In genomic region chr3:52516691-52517090, GRCm38 (mm10) we compare ENCODE assay signal across 21 mouse cellular contexts.
A peak's percentile ranks its signal among the peaks of the same experiment; 100 is the strongest.
DNase-seq lines count a peak whose midpoint lies in the region; ATAC-seq and TF ChIP-seq lines count a peak whose summit lies in the region.
"Had no signal": no experiment of that assay in that cellular context is flagged by ENCODE, and none has a peak within 500 bp of the region (broad histone marks: within the 10 kb centered on the region; RNA-seq: fewer than 3 reads in every experiment).

No protein-coding gene starts in this region.

- TF ChIP-seq POLR2A in kidney, adult 2 months (IDR thresholded peaks at IDR 0.05; ENCODE audit: low read depth, low read length): no peak
- no peak for TF ChIP-seq POLR2A in liver, adult 2 months (IDR thresholded peaks at IDR 0.05; ENCODE audit: extremely low read depth, insufficient read depth, low read length)

- ATAC-seq in liver, embryonic 11.5 days (replicated peaks; ENCODE audit: low FRiP score): no peak
- ATAC-seq in erythroblast, adult 5-6 weeks (replicated peaks; ENCODE audit: low FRiP score, poor library complexity, severe bottlenecking): no peak
- ATAC-seq: forebrain, embryonic 13.5 days; forebrain, postnatal 0 days; hindbrain, embryonic 16.5 days; inflammation-experienced regulatory T-cells, adult 6 months had no signal

- DNase-seq in adrenal gland, postnatal 14 days: peak; percentile 44
- no peak for DNase-seq in adrenal gland, postnatal 36 days
- peak; percentile 77 for DNase-seq in kidney, adult 2 months
- DNase-seq in kidney, postnatal 14 days: no peak
- peak; percentile 52 for DNase-seq in liver, adult 2 months (ENCODE audit: extremely low read depth, low read depth, low spot score)
- DNase-seq in liver, embryonic 11.5 days (ENCODE audit: low spot score): no peak
- DNase-seq: adrenal gland, adult 2 months; cerebellum, adult 18-20 months; cerebellum, adult 9-11 months; cerebellum, postnatal 36 days; forebrain, postnatal 0 days; heart, adult 11 months; heart, postnatal 10 days; heart, postnatal 4 days had no signal

- H3K27ac ChIP-seq in kidney, adult 2 months (ENCODE audit: insufficient read depth, low read depth, low read length): peak overlapping the region; percentile 34
- H3K27ac ChIP-seq in liver, adult 2 months (replicated peaks; ENCODE audit: insufficient read depth, low read depth, low read length): no peak overlapping the region
- no peak overlapping the region for H3K27ac ChIP-seq in liver, embryonic 11.5 days (ENCODE audit: low read depth, low read length)
- H3K27ac ChIP-seq: embryonic facial prominence, embryonic 13.5 days; forebrain, embryonic 13.5 days; heart, embryonic 10.5 days; hindbrain, embryonic 12.5 days had no signal

- no peak for TF ChIP-seq CTCF in kidney, adult 2 months (conservative IDR thresholded peaks at IDR 0.05; ENCODE audit: insufficient read depth, insufficient read length, low read depth, low read length)
- TF ChIP-seq CTCF in liver, adult 2 months (IDR thresholded peaks at IDR 0.05; ENCODE audit: low read depth, low read length): no peak

- peaks cover 8% of the 10 kb centered on the region; the same call in 1 of the 2 replicates for H3K4me1 ChIP-seq in kidney, adult 2 months (ENCODE audit: control insufficient read depth, insufficient read depth, low read length)
- peaks cover 5% of the 10 kb centered on the region for H3K4me1 ChIP-seq in liver, adult 2 months (ENCODE audit: control insufficient read depth, insufficient read depth, low read length)
- H3K4me1 ChIP-seq in liver, embryonic 11.5 days (replicated peaks; ENCODE audit: control insufficient read depth, insufficient read depth, low read length): no peaks in the 10 kb centered on the region
- H3K4me1 ChIP-seq: hindbrain, embryonic 12.5 days had no signal

- no peaks in the 10 kb centered on the region for H3K9me3 ChIP-seq in liver, embryonic 11.5 days (ENCODE audit: control insufficient read depth, low read length)
- H3K9me3 ChIP-seq: embryonic facial prominence, embryonic 13.5 days; forebrain, embryonic 13.5 days; heart, embryonic 10.5 days; hindbrain, embryonic 12.5 days had no signal

- H3K9ac ChIP-seq in liver, adult 2 months (ENCODE audit: low read depth, low read length): no peak overlapping the region
- H3K9ac ChIP-seq in liver, embryonic 11.5 days (ENCODE audit: low read depth, low read length): no peak overlapping the region
- H3K9ac ChIP-seq: embryonic facial prominence, embryonic 13.5 days; forebrain, embryonic 13.5 days; forebrain, postnatal 0 days; hindbrain, embryonic 12.5 days had no signal

- no peaks in the 10 kb centered on the region for H3K79me2 ChIP-seq in liver, adult 2 months (ENCODE audit: control insufficient read depth, insufficient read depth, low read length)

- no peaks in the 10 kb centered on the region for H3K27me3 ChIP-seq in kidney, adult 2 months (replicated peaks; ENCODE audit: control insufficient read depth, insufficient read depth, low read length)
- no peaks in the 10 kb centered on the region for H3K27me3 ChIP-seq in liver, adult 2 months (ENCODE audit: control insufficient read depth, insufficient read depth, low read length)
- H3K27me3 ChIP-seq in liver, embryonic 11.5 days (replicated peaks; ENCODE audit: control insufficient read depth, insufficient read depth, low read length): no peaks in the 10 kb centered on the region
- H3K27me3 ChIP-seq: embryonic facial prominence, embryonic 13.5 days; hindbrain, embryonic 12.5 days had no signal

- H3K4me2 ChIP-seq in liver, embryonic 11.5 days: no peak overlapping the region
- H3K4me2 ChIP-seq: embryonic facial prominence, embryonic 13.5 days; forebrain, embryonic 13.5 days; hindbrain, embryonic 12.5 days had no signal

- H3K4me3 ChIP-seq in kidney, adult 2 months (ENCODE audit: insufficient read depth, low read depth, low read length): no peak overlapping the region
- H3K4me3 ChIP-seq in liver, adult 2 months (ENCODE audit: insufficient read depth, low read depth, low read length): no peak overlapping the region
- no peak overlapping the region for H3K4me3 ChIP-seq in liver, embryonic 11.5 days (ENCODE audit: low read depth, low read length)
- H3K4me3 ChIP-seq: embryonic facial prominence, embryonic 13.5 days; forebrain, embryonic 13.5 days; heart, embryonic 10.5 days; hindbrain, embryonic 12.5 days had no signal

- no peaks in the 10 kb centered on the region for H3K36me3 ChIP-seq in kidney, adult 2 months (ENCODE audit: control insufficient read depth, insufficient read depth, low read length)
- H3K36me3 ChIP-seq in liver, adult 2 months (ENCODE audit: control insufficient read depth, insufficient read depth, low read length): no peaks in the 10 kb centered on the region
- H3K36me3 ChIP-seq in liver, embryonic 11.5 days (ENCODE audit: control insufficient read depth, insufficient read depth, low read length): no peaks in the 10 kb centered on the region
- H3K36me3 ChIP-seq: embryonic facial prominence, embryonic 13.5 days; heart, embryonic 10.5 days; hindbrain, embryonic 12.5 days had no signal

- 73% methylated on average over 5 of the region's 5 CpGs for WGBS in kidney, adult 2 months
- 80% methylated on average over 5 of the region's 5 CpGs for WGBS in liver, adult 2 months
- WGBS in liver, embryonic 11.5 days: 87% methylated on average over 5 of the region's 5 CpGs

Comparison
In these comparisons a context has a peak if more than half of its experiments do, and no peak if none do; other contexts are left out.
1. DNase-seq: peak in adrenal gland, postnatal 14 days (single experiment), kidney, adult 2 months (single experiment) and liver, adult 2 months (single experiment); none in adrenal gland, postnatal 36 days (0 of 2), kidney, postnatal 14 days (single experiment) and liver, embryonic 11.5 days (single experiment).